In genomic region chr2:101597186-101597585, GRCm38 (mm10) we compare ENCODE assay signal across 13 mouse cellular contexts. TPM values are rescaled to one million over a fixed set of nuclear protein-coding genes. Genes with fewer than 3 reads are reported as not detected.
DNase-seq lines count a peak whose midpoint lies in the region; ATAC-seq and TF ChIP-seq lines count a peak whose summit lies in the region.
"Had no signal": no experiment of that assay in that cellular context is flagged by ENCODE, and none has a peak within 500 bp of the region (broad histone marks: within the 10 kb centered on the region; RNA-seq: fewer than 3 reads in every experiment).

No protein-coding gene starts in this region.

- H3K27ac ChIP-seq in hindbrain, embryonic 14.5 days: no peak overlapping the region
- H3K27ac ChIP-seq in hindbrain, embryonic 13.5 days: no peak overlapping the region
- no peak overlapping the region for H3K27ac ChIP-seq in lung, embryonic 14.5 days (ENCODE audit: low read depth)
- no peak overlapping the region for H3K27ac ChIP-seq in limb, embryonic 10.5 days
- H3K27ac ChIP-seq: hindbrain, embryonic 15.5 days; limb, embryonic 13.5 days; neural tube, embryonic 15.5 days had no signal

- H3K4me3 ChIP-seq in hindbrain, embryonic 14.5 days (replicated peaks; ENCODE audit: low read length): no peak overlapping the region
- H3K4me3 ChIP-seq in hindbrain, embryonic 13.5 days: no peak overlapping the region
- no peak overlapping the region for H3K4me3 ChIP-seq in lung, embryonic 14.5 days (ENCODE audit: low read depth, low read length)
- no peak overlapping the region for H3K4me3 ChIP-seq in limb, embryonic 10.5 days
- H3K4me3 ChIP-seq: heart, embryonic 12.5 days; hindbrain, embryonic 15.5 days; limb, embryonic 13.5 days; neural tube, embryonic 15.5 days had no signal

- no peaks in the 10 kb centered on the region for H3K27me3 ChIP-seq in hindbrain, embryonic 14.5 days (ENCODE audit: control insufficient read depth, insufficient read depth, low read length)
- H3K27me3 ChIP-seq in hindbrain, embryonic 13.5 days: no peaks in the 10 kb centered on the region
- H3K27me3 ChIP-seq in lung, embryonic 14.5 days (ENCODE audit: insufficient read depth, low read length): no peaks in the 10 kb centered on the region
- H3K27me3 ChIP-seq in limb, embryonic 10.5 days (ENCODE audit: low read depth, poor library complexity, severe bottlenecking): no peaks in the 10 kb centered on the region
- H3K27me3 ChIP-seq: heart, embryonic 12.5 days; hindbrain, embryonic 15.5 days; limb, embryonic 13.5 days; neural tube, embryonic 15.5 days had no signal

- H3K9ac ChIP-seq in hindbrain, embryonic 14.5 days: no peak overlapping the region
- H3K9ac ChIP-seq in hindbrain, embryonic 13.5 days: no peak overlapping the region
- H3K9ac ChIP-seq in lung, embryonic 14.5 days: no peak overlapping the region
- H3K9ac ChIP-seq: heart, embryonic 12.5 days; hindbrain, embryonic 15.5 days; limb, embryonic 13.5 days; neural tube, embryonic 15.5 days had no signal

- DNase-seq in hindbrain, embryonic 14.5 days (ENCODE audit: low spot score): peak; percentile 50
- peak; percentile 36 for DNase-seq in lung, embryonic 14.5 days
- DNase-seq in lung, postnatal 10 days: no peak
- DNase-seq in NIH3T3 (ENCODE audit: low read depth): peak; percentile 12
- peak; percentile 12 for DNase-seq in naive thymus-derived CD4-positive, alpha-beta T cell, adult 2 months (ENCODE audit: low read depth)
- no peak for DNase-seq in limb, embryonic 10.5 days (ENCODE audit: low spot score)
- DNase-seq: midbrain, embryonic 14.5 days had no signal

- no peak for ATAC-seq in hindbrain, embryonic 14.5 days (ENCODE audit: low FRiP score)
- no peak for ATAC-seq in hindbrain, embryonic 13.5 days (ENCODE audit: low FRiP score)
- peak; percentile 49; the same call in 1 of the 2 replicates for ATAC-seq in lung, embryonic 14.5 days (ENCODE audit: insufficient read depth)
- ATAC-seq in inflammation-experienced regulatory T-cells, adult 6 months: no peak

- peak; percentile 46 for TF ChIP-seq CTCF in lung, embryonic 14.5 days (IDR thresholded peaks at IDR 0.05; ENCODE audit: low read depth)

- no peaks in the 10 kb centered on the region for H3K36me3 ChIP-seq in hindbrain, embryonic 14.5 days (replicated peaks; ENCODE audit: control insufficient read depth, insufficient read depth)
- H3K36me3 ChIP-seq in hindbrain, embryonic 13.5 days: no peaks in the 10 kb centered on the region
- H3K36me3 ChIP-seq in lung, embryonic 14.5 days (ENCODE audit: insufficient read depth): no peaks in the 10 kb centered on the region
- H3K36me3 ChIP-seq in limb, embryonic 10.5 days: no peaks in the 10 kb centered on the region
- H3K36me3 ChIP-seq: heart, embryonic 12.5 days; hindbrain, embryonic 15.5 days; limb, embryonic 13.5 days; neural tube, embryonic 15.5 days had no signal

- peaks cover 33% of the 10 kb centered on the region for H3K4me1 ChIP-seq in hindbrain, embryonic 14.5 days (replicated peaks; ENCODE audit: control insufficient read depth, insufficient read depth, low read length)
- H3K4me1 ChIP-seq in hindbrain, embryonic 13.5 days (replicated peaks): peaks cover 45% of the 10 kb centered on the region
- no peaks in the 10 kb centered on the region for H3K4me1 ChIP-seq in lung, embryonic 14.5 days (ENCODE audit: insufficient read depth)
- peaks cover 25% of the 10 kb centered on the region for H3K4me1 ChIP-seq in limb, embryonic 10.5 days

- no peaks in the 10 kb centered on the region for H3K9me3 ChIP-seq in hindbrain, embryonic 14.5 days (ENCODE audit: control insufficient read depth, low read length)
- H3K9me3 ChIP-seq in hindbrain, embryonic 13.5 days: no peaks in the 10 kb centered on the region
- H3K9me3 ChIP-seq in lung, embryonic 14.5 days (ENCODE audit: low read depth, low read length): no peaks in the 10 kb centered on the region
- H3K9me3 ChIP-seq in limb, embryonic 10.5 days (replicated peaks): no peaks in the 10 kb centered on the region
- H3K9me3 ChIP-seq: heart, embryonic 12.5 days; hindbrain, embryonic 15.5 days; limb, embryonic 13.5 days; neural tube, embryonic 15.5 days had no signal

- H3K4me2 ChIP-seq in hindbrain, embryonic 14.5 days (replicated peaks): no peak overlapping the region
- H3K4me2 ChIP-seq in hindbrain, embryonic 13.5 days: no peak overlapping the region
- H3K4me2 ChIP-seq in lung, embryonic 14.5 days: no peak overlapping the region
- H3K4me2 ChIP-seq: heart, embryonic 12.5 days; hindbrain, embryonic 15.5 days; limb, embryonic 13.5 days; neural tube, embryonic 15.5 days had no signal

RNA-seq across cellular contexts. Expression of gene Rag2, which starts 27.3 kb away (rescaled TPM):
- 0.07 and 0.16 TPM in 2 replicates for polyA plus RNA-seq in hindbrain, embryonic 14.5 days (2014; fragmentation: Nextera tagmentation; extraction: Ambion mirVana)
- polyA plus RNA-seq in hindbrain, embryonic 13.5 days (2015; fragmentation: Nextera tagmentation; extraction: Ambion mirVana): 0.14 TPM in 1 of 2 replicates, not detected in the other
- polyA plus RNA-seq in lung, embryonic 14.5 days (2014; fragmentation: Nextera tagmentation; extraction: Ambion mirVana): not detected in 2 replicates
- polyA plus RNA-seq in limb, embryonic 10.5 days (2016; fragmentation: Nextera tagmentation; extraction: Ambion mirVana): not detected in 2 replicates
- polyA plus RNA-seq in inflammation-experienced regulatory T-cells, adult 6 months (2017; shearing (Covaris generic)): not detected
- polyA plus RNA-seq: heart, embryonic 12.5 days; hindbrain, embryonic 15.5 days; limb, embryonic 13.5 days; midbrain, embryonic 14.5 days; neural tube, embryonic 15.5 days had no signal

RNA-seq across cellular contexts. Expression of gene Rag1, which starts 52.1 kb away (rescaled TPM):
- polyA plus RNA-seq in hindbrain, embryonic 14.5 days (2014; fragmentation: Nextera tagmentation; extraction: Ambion mirVana): 0.23 and 0.32 TPM in 2 replicates
- 0.09 TPM in 2 replicates for polyA plus RNA-seq in hindbrain, embryonic 13.5 days (2015; fragmentation: Nextera tagmentation; extraction: Ambion mirVana)
- not detected in 2 replicates for polyA plus RNA-seq in lung, embryonic 14.5 days (2014; fragmentation: Nextera tagmentation; extraction: Ambion mirVana)
- polyA plus RNA-seq in limb, embryonic 10.5 days (2016; fragmentation: Nextera tagmentation; extraction: Ambion mirVana): 0.08 and 0.58 TPM in 2 replicates
- polyA plus RNA-seq in inflammation-experienced regulatory T-cells, adult 6 months (2017; shearing (Covaris generic)): not detected
- polyA plus RNA-seq: heart, embryonic 12.5 days had no signal

RNA-seq across cellular contexts. Expression of gene B230118H07Rik, which starts 52.1 kb away (rescaled TPM):
- 48.3 and 61.1 TPM in 2 replicates for polyA plus RNA-seq in hindbrain, embryonic 14.5 days (2014; fragmentation: Nextera tagmentation; extraction: Ambion mirVana)
- polyA plus RNA-seq in hindbrain, embryonic 13.5 days (2015; fragmentation: Nextera tagmentation; extraction: Ambion mirVana): 59.8 and 62.5 TPM in 2 replicates
- polyA plus RNA-seq in lung, embryonic 14.5 days (2014; fragmentation: Nextera tagmentation; extraction: Ambion mirVana): 52.4 and 53.9 TPM in 2 replicates
- polyA plus RNA-seq in limb, embryonic 10.5 days (2016; fragmentation: Nextera tagmentation; extraction: Ambion mirVana): 46.8 and 54.4 TPM in 2 replicates
- polyA plus RNA-seq in inflammation-experienced regulatory T-cells, adult 6 months (2017; shearing (Covaris generic)): under 1 TPM in 2 of 3 experiments, not detected in 1; 0.59 to 0.79 TPM

Comparison
In these comparisons a context has a peak if more than half of its experiments do, and no peak if none do; other contexts are left out.
1. DNase-seq: peak in hindbrain, embryonic 14.5 days (single experiment), lung, embryonic 14.5 days (single experiment), NIH3T3 (single experiment) and naive thymus-derived CD4-positive, alpha-beta T cell, adult 2 months (single experiment); none in lung, postnatal 10 days (single experiment) and limb, embryonic 10.5 days (single experiment).
2. RNA of gene B230118H07Rik, which starts 52.1 kb away (polyA plus RNA-seq): 59.8 to 62.5 TPM in hindbrain, embryonic 13.5 days, 48.3 to 61.1 TPM in hindbrain, embryonic 14.5 days, 46.8 to 54.4 TPM in limb, embryonic 10.5 days and 52.4 to 53.9 TPM in lung, embryonic 14.5 days; 0.59 to 0.79 TPM in inflammation-experienced regulatory T-cells, adult 6 months; every median in the first group is over 10 times any median in the second.